Mouse (Mus musculus) midbrain, embryonic 12.5 days (tissue): ENCODE data around the gene Nelfa. TPM values are rescaled to one million over a fixed set of nuclear protein-coding genes. Genes with fewer than 3 reads are reported as not detected.
A peak's percentile ranks its signal among the peaks of the same experiment; 100 is the strongest.
"Not testable (repeated sequence)": the region's sequence is repeated elsewhere in the genome, so short reads cannot be mapped to it uniquely, and the experiment has no call there.

ENCODE experiments used
- ATAC-seq: fragments of 200-750 bp; cut with Nextera tagmentation; 2 replicates; pipeline ENCODE4 v1.8.0; 2017; ENCODE audit warnings: low read depth, moderate TSS enrichment, moderate library complexity; ENCODE audit not compliant: low FRiP score
- H3K27ac ChIP-seq: fragments of 300-500 bp; sonication (generic); replicated peaks from 2 replicates; pipeline ENCODE4 v1.5.1; 2016; ENCODE audit warnings: mild to moderate bottlenecking
- H3K27me3 ChIP-seq: fragments of 300-500 bp; sonication (generic); 2 replicates; pipeline ENCODE4 v1.6.1; 2016; ENCODE audit warnings: mild to moderate bottlenecking
- H3K36me3 ChIP-seq: fragments of 300-500 bp; sonication (generic); 2 replicates; pipeline ENCODE4 v1.6.1; 2016
- H3K4me1 ChIP-seq: fragments of 300-500 bp; sonication (generic); 2 replicates; pipeline ENCODE4 v1.6.1; 2016
- H3K4me2 ChIP-seq: fragments of 300-500 bp; sonication (generic); replicated peaks from 2 replicates; pipeline ENCODE4 v1.6.1; 2016; ENCODE audit warnings: mild to moderate bottlenecking, moderate library complexity
- H3K4me3 ChIP-seq: fragments of 300-500 bp; sonication (generic); 2 replicates; pipeline ENCODE4 v1.5.1; 2016; ENCODE audit warnings: mild to moderate bottlenecking
- H3K9ac ChIP-seq: fragments of 300-500 bp; sonication (generic); replicated peaks from 2 replicates; pipeline ENCODE4 v1.6.1; 2016; ENCODE audit warnings: mild to moderate bottlenecking, moderate library complexity
- H3K9me3 ChIP-seq: fragments of 300-500 bp; sonication (generic); 2 replicates; pipeline ENCODE4 v1.6.1; 2016; ENCODE audit warnings: mild to moderate bottlenecking
- WGBS: fragments of 180-500 bp; shearing (Covaris S2); methylation state at CpG from one replicate; pipeline ENCODE4 v1.1.7; 2016; 5-methylcytosine and 5-hydroxymethylcytosine counted together
- polyA plus RNA-seq: library from polyadenylated mRNA; unstranded; fragments of >200 nt; fragmentation: Nextera tagmentation; extraction: Ambion mirVana; gene quantifications from 2 replicates; pipeline ENCODE4 v1.2.1, GENCODE M21; 2016

The Nelfa gene
- polyA plus RNA-seq, 1 experiment from 2014 or later: 63.3 TPM

- H3K36me3 ChIP-seq: peaks cover 60% of the 10 kb centered on the region
- not testable (repeated sequence) for H3K4me2 ChIP-seq, H3K9me3 ChIP-seq, H3K27me3 ChIP-seq, ATAC-seq, H3K4me1 ChIP-seq, H3K4me3 ChIP-seq, H3K27ac ChIP-seq, H3K9ac ChIP-seq
- WGBS: 97% methylated on average over 2 of the region's 2 CpGs
Measured at GRCm38 (mm10) chr5:33916616-33917015, 19.6 kb downstream of the Nelfa start.

- H3K4me2 ChIP-seq, H3K27ac ChIP-seq, H3K9me3 ChIP-seq, H3K9ac ChIP-seq, H3K4me3 ChIP-seq, H3K4me1 ChIP-seq, ATAC-seq, H3K27me3 ChIP-seq: not testable (repeated sequence)
- H3K36me3 ChIP-seq: peaks cover 44% of the 10 kb centered on the region
Measured at GRCm38 (mm10) chr5:33915031-33915430, 21.2 kb downstream of the Nelfa start.

GRCm38 (mm10) chr5:33903176-33903575 lies 33.0 kb downstream of the Nelfa start:
- Histone ChIP-seq H3K27ac (no peak overlapping the region), H3K9me3 (no peaks in the 10 kb centered on the region), H3K4me2 (no peak overlapping the region), H3K36me3 (peaks cover 50% of the 10 kb centered on the region), H3K9ac (no peak overlapping the region), H3K27me3 (no peaks in the 10 kb centered on the region), H3K4me1 (no peaks in the 10 kb centered on the region), H3K4me3 (no peak overlapping the region)
- 88% methylated on average over 9 of the region's 9 CpGs for WGBS
- ATAC-seq: no peak

GRCm38 (mm10) chr5:33902696-33903095 lies 33.5 kb downstream of the Nelfa start:
- no peak for ATAC-seq
- H3K9me3 ChIP-seq: no peaks in the 10 kb centered on the region
- H3K4me1 ChIP-seq: no peaks in the 10 kb centered on the region
- H3K4me3 ChIP-seq: no peak overlapping the region
- H3K27me3 ChIP-seq: no peaks in the 10 kb centered on the region
- no peak overlapping the region for H3K4me2 ChIP-seq
- peaks cover 54% of the 10 kb centered on the region for H3K36me3 ChIP-seq
- no peak overlapping the region for H3K27ac ChIP-seq
- WGBS: 92% methylated on average over 2 of the region's 2 CpGs
- no peak overlapping the region for H3K9ac ChIP-seq

- Histone ChIP-seq H3K27me3 (no peaks in the 10 kb centered on the region), H3K36me3 (peaks cover 68% of the 10 kb centered on the region), H3K9me3 (no peaks in the 10 kb centered on the region), H3K27ac (no peak overlapping the region), H3K4me1 (no peaks in the 10 kb centered on the region), H3K4me2 (no peak overlapping the region), H3K9ac (no peak overlapping the region), H3K4me3 (no peak overlapping the region)
- ATAC-seq: no peak
- 93% methylated on average over 3 of the region's 3 CpGs for WGBS
Measured at GRCm38 (mm10) chr5:33901278-33901677, 34.9 kb downstream of the Nelfa start.

GRCm38 (mm10) chr5:33900701-33901263 lies 35.4 kb downstream of the Nelfa start:
- H3K27ac ChIP-seq: no peak overlapping the region
- no peaks in the 10 kb centered on the region for H3K27me3 ChIP-seq

GRCm38 (mm10) chr5:33900101-33900500 lies 36.1 kb downstream of the Nelfa start:
- H3K27ac ChIP-seq: no peak overlapping the region
- H3K9me3 ChIP-seq: no peaks in the 10 kb centered on the region
- no peaks in the 10 kb centered on the region for H3K4me1 ChIP-seq
- no peaks in the 10 kb centered on the region for H3K27me3 ChIP-seq
- no peak overlapping the region for H3K9ac ChIP-seq
- ATAC-seq: no peak
- H3K4me3 ChIP-seq: no peak overlapping the region
- H3K4me2 ChIP-seq: no peak overlapping the region
- 88% methylated on average over 3 of the region's 3 CpGs for WGBS
- H3K36me3 ChIP-seq: peaks cover 80% of the 10 kb centered on the region

More at GRCm38 (mm10) chr5:33900701-33901263, 35.4 kb downstream of the Nelfa start:
- H3K4me2 ChIP-seq: no peak overlapping the region
- H3K9me3 ChIP-seq: no peaks in the 10 kb centered on the region
- H3K4me3 ChIP-seq: no peak overlapping the region
- H3K9ac ChIP-seq: no peak overlapping the region
- no peaks in the 10 kb centered on the region for H3K4me1 ChIP-seq
- peaks cover 73% of the 10 kb centered on the region for H3K36me3 ChIP-seq
- ATAC-seq: no peak
- WGBS: 95% methylated on average over 9 of the region's 9 CpGs

GRCm38 (mm10) chr5:33899245-33899644 lies 37.0 kb downstream of the Nelfa start:
- peaks cover 88% of the 10 kb centered on the region for H3K36me3 ChIP-seq
- no peak overlapping the region for H3K27ac ChIP-seq
- H3K4me1 ChIP-seq: no peaks in the 10 kb centered on the region
- 94% methylated on average over 3 of the region's 3 CpGs for WGBS
- H3K27me3 ChIP-seq: no peaks in the 10 kb centered on the region
- H3K4me2 ChIP-seq: no peak overlapping the region
- H3K9ac ChIP-seq: no peak overlapping the region
- no peak overlapping the region for H3K4me3 ChIP-seq
- no peak; the same call in 1 of the 2 replicates for ATAC-seq
- no peaks in the 10 kb centered on the region for H3K9me3 ChIP-seq

GRCm38 (mm10) chr5:33898671-33899070 lies 37.5 kb downstream of the Nelfa start:
- no peak overlapping the region for H3K4me3 ChIP-seq
- no peak for ATAC-seq
- no peaks in the 10 kb centered on the region for H3K4me1 ChIP-seq
- no peak overlapping the region for H3K9ac ChIP-seq
- WGBS: 88% methylated on average over 9 of the region's 9 CpGs
- peaks cover 94% of the 10 kb centered on the region for H3K36me3 ChIP-seq
- H3K9me3 ChIP-seq: no peaks in the 10 kb centered on the region
- H3K4me2 ChIP-seq: no peak overlapping the region
- H3K27me3 ChIP-seq: no peaks in the 10 kb centered on the region
- no peak overlapping the region for H3K27ac ChIP-seq

- Histone ChIP-seq H3K27ac (no peak overlapping the region), H3K9me3 (no peaks in the 10 kb centered on the region), H3K36me3 (peaks cover 97% of the 10 kb centered on the region), H3K27me3 (no peaks in the 10 kb centered on the region), H3K4me1 (no peaks in the 10 kb centered on the region), H3K4me2 (no peak overlapping the region), H3K9ac (no peak overlapping the region), H3K4me3 (no peak overlapping the region)
- no peak for ATAC-seq
- 91% methylated on average over 2 of the region's 2 CpGs for WGBS
Measured at GRCm38 (mm10) chr5:33897158-33897557, 39.1 kb downstream of the Nelfa start.

- Histone ChIP-seq H3K4me1 (no peaks in the 10 kb centered on the region), H3K27me3 (no peaks in the 10 kb centered on the region), H3K27ac (peak overlapping the region; percentile 39; the same call in 1 of the 2 replicates), H3K9ac (no peak overlapping the region), H3K36me3 (peaks cover 97% of the 10 kb centered on the region), H3K4me3 (no peak overlapping the region), H3K9me3 (no peaks in the 10 kb centered on the region), H3K4me2 (no peak overlapping the region)
- ATAC-seq: no peak
- 92% methylated on average over 9 of the region's 9 CpGs for WGBS
Measured at GRCm38 (mm10) chr5:33895116-33895515, 41.1 kb downstream of the Nelfa start.

GRCm38 (mm10) chr5:33893406-33893805 lies 42.8 kb downstream of the Nelfa start:
- peaks cover 96% of the 10 kb centered on the region for H3K36me3 ChIP-seq
- H3K4me1 ChIP-seq: no peaks in the 10 kb centered on the region
- no peaks in the 10 kb centered on the region for H3K27me3 ChIP-seq
- ATAC-seq: no peak
- 95% methylated on average over 6 of the region's 6 CpGs for WGBS
- H3K4me3 ChIP-seq: no peak overlapping the region
- no peaks in the 10 kb centered on the region for H3K9me3 ChIP-seq
- no peak overlapping the region for H3K4me2 ChIP-seq
- no peak overlapping the region for H3K9ac ChIP-seq
- no peak overlapping the region for H3K27ac ChIP-seq

GRCm38 (mm10) chr5:33881118-33881517 lies 55.1 kb downstream of the Nelfa start:
- WGBS: 93% methylated on average over 4 of the region's 4 CpGs
- no peak for ATAC-seq
- Histone ChIP-seq H3K9ac (no peak overlapping the region), H3K36me3 (peaks cover 82% of the 10 kb centered on the region), H3K4me3 (no peak overlapping the region), H3K27ac (no peak overlapping the region), H3K4me1 (no peaks in the 10 kb centered on the region), H3K9me3 (no peaks in the 10 kb centered on the region), H3K27me3 (no peaks in the 10 kb centered on the region), H3K4me2 (no peak overlapping the region)
